Mouse (Mus musculus): Measurements from ENCODE around the gene Wfdc8. TPM values are rescaled to one million over a fixed set of nuclear protein-coding genes. Genes with fewer than 3 reads are reported as not detected.
A peak's percentile ranks its signal among the peaks of the same experiment; 100 is the strongest.

Wfdc8 gene
- total and polyA plus RNA-seq, 2 experiments from 2014 or later: not detected

DNA sequence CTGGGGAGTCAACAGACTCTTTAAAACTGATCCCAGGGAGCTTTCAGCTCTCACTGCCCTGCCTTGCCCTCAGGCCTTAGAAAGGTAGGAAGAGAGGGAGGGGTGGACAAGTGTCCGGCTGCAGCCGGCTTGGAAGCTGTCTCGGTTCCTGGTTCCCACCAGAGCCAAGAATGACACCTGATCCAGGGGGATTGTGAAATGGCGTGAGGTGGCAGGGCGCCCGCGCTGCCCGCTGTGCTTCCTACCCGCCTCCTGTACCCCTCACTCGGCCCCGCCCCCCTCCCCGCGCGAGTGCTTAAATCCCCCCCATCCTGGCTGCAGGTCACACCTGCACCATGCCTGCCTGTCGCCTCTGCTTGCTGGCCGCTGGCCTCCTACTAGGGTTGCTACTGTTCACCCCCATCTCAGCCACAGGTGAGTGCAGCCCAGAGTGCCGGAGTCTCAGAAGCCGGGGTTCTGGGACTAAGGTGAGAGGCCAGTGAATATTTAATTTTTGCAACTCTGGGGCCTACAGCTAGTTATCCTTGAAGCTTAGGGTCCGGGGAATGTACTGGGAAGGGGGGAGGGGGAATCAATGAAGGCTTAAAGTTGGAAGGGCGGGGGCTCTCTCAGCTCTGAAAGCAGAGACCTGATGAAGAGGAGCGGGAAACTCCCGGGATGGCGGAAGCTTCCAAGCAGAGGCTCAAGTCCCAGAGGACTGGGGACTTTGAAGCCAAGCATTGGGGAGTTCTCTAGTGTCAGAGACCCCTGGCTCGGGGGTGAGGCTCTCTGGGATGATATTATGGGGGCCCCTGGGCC lies 50.8 kb downstream of the Wfdc8 start, which contains the start of gene Wfdc2:
Wfdc2 (plus strand) TSS at position 23 of the 798 bp plus-strand sequence.
- H3K9me3 ChIP-seq (ENCODE audit: low read length): no peaks in the 10 kb centered on the region
- H3K4me3 ChIP-seq (ENCODE audit: low read depth, low read length): peak within 1 kb of the TSS; percentile 41
- WGBS: 5% methylated on average over 24 of the region's 24 CpGs
- H3K4me2 ChIP-seq (ENCODE audit: low read depth): peak within 1 kb of the TSS; percentile 93
- ATAC-seq: no peak
- H3K27ac ChIP-seq (ENCODE audit: low read depth, low read length): no peak within 1 kb of the TSS
- no peak for DNase-seq
- peak within 1 kb of the TSS; percentile 61 for H3K9ac ChIP-seq
- peaks cover 7% of the 10 kb centered on the region for H3K4me1 ChIP-seq (ENCODE audit: insufficient read depth)
- peaks cover 6% of the 10 kb centered on the region; the same call in 1 of the 2 replicates for H3K27me3 ChIP-seq (ENCODE audit: insufficient read depth, low read length)
- H3K36me3 ChIP-seq (ENCODE audit: insufficient read depth): no peaks in the 10 kb centered on the region
- TF ChIP-seq CTCF (IDR thresholded peaks at IDR 0.05; ENCODE audit: low read depth): no peak

DNA sequence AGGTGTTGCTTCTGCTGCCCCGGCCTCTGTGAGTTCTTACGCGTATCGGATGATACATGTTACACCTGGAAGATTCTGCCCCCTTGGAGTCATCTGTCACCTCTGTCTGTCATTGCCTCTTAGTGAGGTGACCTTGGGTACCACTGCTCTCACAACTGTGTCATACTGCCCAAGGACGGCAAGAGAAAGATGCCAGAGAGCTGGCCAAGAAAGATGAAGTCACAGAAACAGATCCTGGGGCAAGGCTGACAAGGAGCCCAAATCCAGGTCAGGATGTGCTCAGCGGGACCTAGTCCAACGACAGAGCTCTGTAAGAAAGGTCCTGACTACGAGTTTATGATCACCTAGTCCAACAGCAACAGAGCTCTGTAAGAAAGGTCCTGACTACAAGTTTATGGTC lies 53.3 kb downstream of the Wfdc8 start:
- Histone ChIP-seq H3K27me3 (ENCODE audit: insufficient read depth, low read length) (peaks cover 6% of the 10 kb centered on the region; the same call in 1 of the 2 replicates), H3K9ac (no peak overlapping the region), H3K4me1 (ENCODE audit: insufficient read depth) (peaks cover 7% of the 10 kb centered on the region), H3K4me3 (ENCODE audit: low read depth, low read length) (no peak overlapping the region), H3K9me3 (ENCODE audit: low read length) (no peaks in the 10 kb centered on the region), H3K36me3 (ENCODE audit: insufficient read depth) (no peaks in the 10 kb centered on the region), H3K4me2 (ENCODE audit: low read depth) (no peak overlapping the region), H3K27ac (ENCODE audit: low read depth, low read length) (no peak overlapping the region)
- no peak for ATAC-seq
- TF ChIP-seq CTCF (IDR thresholded peaks at IDR 0.05; ENCODE audit: low read depth): no peak
- WGBS: 90% methylated on average over 8 of the region's 8 CpGs
- no peak for DNase-seq

GRCm38 (mm10) chr2:164558991-164559645 lies 54.3 kb downstream of the Wfdc8 start:
- WGBS: 48% methylated on average over 16 of the region's 16 CpGs
- no peak overlapping the region for H3K9ac ChIP-seq

GRCm38 (mm10) chr2:164558426-164558825 lies 55.0 kb downstream of the Wfdc8 start:
- H3K4me3 ChIP-seq (ENCODE audit: low read depth, low read length): no peak overlapping the region
- no peak for TF ChIP-seq CTCF (IDR thresholded peaks at IDR 0.05; ENCODE audit: low read depth)
- H3K36me3 ChIP-seq (ENCODE audit: insufficient read depth): no peaks in the 10 kb centered on the region
- H3K9me3 ChIP-seq (ENCODE audit: low read length): no peaks in the 10 kb centered on the region
- peaks cover 3% of the 10 kb centered on the region for H3K4me1 ChIP-seq (ENCODE audit: insufficient read depth)
- peaks cover 6% of the 10 kb centered on the region; the same call in 1 of the 2 replicates for H3K27me3 ChIP-seq (ENCODE audit: insufficient read depth, low read length)
- H3K4me2 ChIP-seq (ENCODE audit: low read depth): no peak overlapping the region
- no peak for ATAC-seq
- 75% methylated on average over 8 of the region's 8 CpGs for WGBS
- no peak for DNase-seq
- no peak overlapping the region for H3K9ac ChIP-seq
- H3K27ac ChIP-seq (ENCODE audit: low read depth, low read length): no peak overlapping the region

More at GRCm38 (mm10) chr2:164558991-164559645, 54.3 kb downstream of the Wfdc8 start:
- Histone ChIP-seq H3K36me3 (ENCODE audit: insufficient read depth) (no peaks in the 10 kb centered on the region), H3K27ac (ENCODE audit: low read depth, low read length) (no peak overlapping the region), H3K4me2 (ENCODE audit: low read depth) (no peak overlapping the region), H3K27me3 (ENCODE audit: insufficient read depth, low read length) (peaks cover 6% of the 10 kb centered on the region; the same call in 1 of the 2 replicates), H3K4me3 (ENCODE audit: low read depth, low read length) (no peak overlapping the region), H3K9me3 (ENCODE audit: low read length) (no peaks in the 10 kb centered on the region), H3K4me1 (ENCODE audit: insufficient read depth) (peaks cover 7% of the 10 kb centered on the region)
- DNase-seq (no peak), ATAC-seq (no peak)
- no peak for TF ChIP-seq CTCF (IDR thresholded peaks at IDR 0.05; ENCODE audit: low read depth)

GRCm38 (mm10) chr2:164551502-164551901 lies 61.9 kb downstream of the Wfdc8 start:
- no peaks in the 10 kb centered on the region for H3K36me3 ChIP-seq (ENCODE audit: insufficient read depth)
- no peak for DNase-seq
- no peak overlapping the region for H3K4me3 ChIP-seq (ENCODE audit: low read depth, low read length)
- H3K27me3 ChIP-seq (ENCODE audit: insufficient read depth, low read length): no peaks in the 10 kb centered on the region
- no peak overlapping the region for H3K4me2 ChIP-seq (ENCODE audit: low read depth)
- ATAC-seq: no peak
- TF ChIP-seq CTCF (IDR thresholded peaks at IDR 0.05; ENCODE audit: low read depth): no peak
- H3K9me3 ChIP-seq (ENCODE audit: low read length): no peaks in the 10 kb centered on the region
- H3K4me1 ChIP-seq (ENCODE audit: insufficient read depth): no peaks in the 10 kb centered on the region
- no peak overlapping the region for H3K27ac ChIP-seq (ENCODE audit: low read depth, low read length)
- WGBS: 90% methylated on average over 9 of the region's 9 CpGs
- H3K9ac ChIP-seq: no peak overlapping the region

DNA sequence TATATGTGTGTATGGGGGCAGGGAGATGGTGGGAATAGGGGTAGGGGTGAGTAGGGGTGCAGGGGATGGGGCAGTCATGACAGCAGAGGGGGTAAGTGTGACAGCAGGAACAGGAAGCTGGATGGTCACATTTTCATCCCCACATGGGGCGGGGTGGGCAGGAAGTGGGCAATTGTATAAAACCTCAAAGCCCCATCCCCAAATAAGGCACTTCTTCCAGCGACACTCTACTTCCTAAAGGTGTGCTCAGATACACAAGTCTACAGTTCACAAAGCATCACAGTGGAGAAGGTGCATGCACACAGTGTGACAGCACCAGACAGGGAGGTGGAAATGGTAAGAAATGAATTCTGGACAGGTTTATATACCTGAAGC lies 62.5 kb downstream of the Wfdc8 start:
- no peaks in the 10 kb centered on the region for H3K9me3 ChIP-seq (ENCODE audit: low read length)
- no peak overlapping the region for H3K4me3 ChIP-seq (ENCODE audit: low read depth, low read length)
- H3K27ac ChIP-seq (ENCODE audit: low read depth, low read length): no peak overlapping the region
- DNase-seq (no peak), ATAC-seq (no peak)
- WGBS: 82% methylated on average over 2 of the region's 2 CpGs
- no peaks in the 10 kb centered on the region for H3K36me3 ChIP-seq (ENCODE audit: insufficient read depth)
- H3K4me1 ChIP-seq (ENCODE audit: insufficient read depth): no peaks in the 10 kb centered on the region
- H3K27me3 ChIP-seq (ENCODE audit: insufficient read depth, low read length): no peaks in the 10 kb centered on the region
- H3K4me2 ChIP-seq (ENCODE audit: low read depth): no peak overlapping the region
- H3K9ac ChIP-seq: no peak overlapping the region
- no peak for TF ChIP-seq CTCF (IDR thresholded peaks at IDR 0.05; ENCODE audit: low read depth)

Data from forebrain, postnatal 0 days (tissue).